Mouse (Mus musculus) forelimb bud, embryonic 11.5 days (tissue): ENCODE measurements around the gene C1galt1.
A peak's percentile ranks its signal among the peaks of the same experiment; 100 is the strongest.

ENCODE experiments used
- DNase-seq: peaks from one replicate; pipeline ENCODE4 v3.0.0-alpha.2; 2012; ENCODE audit warnings: low read depth, low spot score

Gene C1galt1

DNA sequence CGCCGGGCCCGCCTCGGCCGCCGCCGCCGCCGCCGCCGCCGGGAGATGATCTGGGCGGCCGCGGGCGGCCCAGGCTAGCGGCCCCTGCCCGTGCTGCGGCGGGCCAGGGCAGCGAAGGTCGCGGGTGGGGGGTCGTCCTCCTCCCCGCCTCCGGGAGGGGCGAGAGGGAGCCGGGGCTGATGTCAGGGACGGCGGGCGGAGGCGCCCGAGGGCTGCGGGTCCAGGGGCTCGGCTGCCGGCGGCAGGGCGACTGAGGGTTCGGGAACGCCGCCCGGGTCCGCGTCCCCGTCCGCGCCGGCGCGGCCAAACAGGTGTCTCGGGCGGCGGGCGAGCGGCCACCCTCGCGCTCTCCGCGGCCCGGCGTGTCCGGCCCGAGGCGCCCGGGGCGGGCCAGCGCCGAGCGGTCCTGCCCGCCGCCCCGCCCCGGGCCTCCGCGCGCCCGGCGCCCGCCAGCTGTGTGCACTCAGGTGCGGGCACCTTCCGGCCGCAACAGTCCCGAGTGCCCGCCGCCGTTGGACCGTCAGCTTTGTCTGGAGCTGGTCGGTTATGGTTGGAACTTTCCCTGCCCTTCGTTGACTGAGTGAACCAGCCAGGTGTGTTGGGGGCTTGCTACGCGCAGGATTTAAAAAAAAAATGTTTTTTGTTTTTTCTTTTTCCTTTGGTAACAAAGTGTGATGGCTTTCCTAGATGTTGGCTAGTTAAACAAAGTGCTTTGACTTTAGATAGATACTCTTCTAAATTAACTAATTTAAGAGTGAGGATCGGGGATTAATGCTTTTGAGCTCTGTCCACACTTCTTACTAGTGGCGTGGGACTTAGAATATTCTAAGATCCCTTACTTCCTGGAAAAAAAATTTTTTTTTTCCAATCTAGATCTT is at the start of gene C1galt1:
Gene C1galt1, plus strand, starts transcription at position 41 of the 878 bp plus-strand sequence.
- DNase-seq, result no peak

DNA sequence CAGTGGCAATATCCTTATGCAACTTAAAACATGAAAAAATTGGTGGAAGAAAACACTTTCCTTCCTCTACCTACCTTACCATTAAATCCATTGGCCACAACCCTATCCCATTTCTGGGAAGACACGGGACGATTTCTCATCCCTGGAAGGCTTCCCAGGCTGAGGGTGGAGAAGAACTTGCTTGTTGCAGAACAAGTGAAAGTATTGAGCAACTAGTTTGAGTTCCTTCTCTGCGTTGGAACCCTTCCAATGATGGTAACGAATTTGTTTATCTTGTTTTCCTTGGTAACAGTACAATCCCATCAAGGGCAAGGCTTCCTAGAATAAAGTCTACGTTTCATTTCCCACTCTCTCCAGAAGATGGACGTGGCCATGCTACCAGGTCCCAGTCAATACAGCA is 44.7 kb upstream of the C1galt1 start:
- no peak for DNase-seq

DNA sequence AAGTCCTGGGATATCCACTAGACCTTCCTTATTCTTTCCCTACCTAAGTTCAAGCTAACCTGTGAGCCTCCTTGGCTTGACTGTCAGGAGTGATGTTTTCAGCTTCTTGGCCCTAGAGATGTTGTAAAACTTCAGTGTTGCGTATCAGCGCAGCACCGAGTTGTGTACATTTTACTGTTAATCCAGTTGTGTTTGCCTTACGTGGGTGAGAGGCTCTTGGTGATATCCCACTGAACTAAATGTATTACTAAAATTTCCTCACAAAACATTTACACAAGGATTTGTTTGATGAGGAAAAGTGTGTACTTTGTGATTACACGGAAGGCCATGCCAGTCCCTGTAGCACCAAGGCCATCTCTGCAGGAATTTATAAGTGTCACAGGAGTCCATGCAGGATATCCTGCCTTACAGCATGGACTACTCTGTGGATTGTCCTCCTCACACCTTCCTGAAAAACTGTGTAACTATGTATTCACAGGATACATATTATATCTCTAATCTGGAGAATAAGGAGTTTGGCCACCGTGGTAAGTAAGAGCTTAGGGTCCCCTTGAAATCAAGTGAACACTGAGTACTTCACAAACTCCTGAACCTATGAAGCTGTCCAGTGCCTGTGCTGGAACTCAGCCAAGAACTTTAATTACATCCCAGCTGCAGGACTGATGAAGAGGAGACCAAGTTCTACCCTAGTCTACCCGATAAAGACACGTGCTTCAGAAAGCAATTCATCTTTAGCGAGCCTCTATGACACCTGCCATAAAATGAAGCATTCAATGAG is 40.7 kb upstream of the C1galt1 start:
- DNase-seq, result no peak

DNA sequence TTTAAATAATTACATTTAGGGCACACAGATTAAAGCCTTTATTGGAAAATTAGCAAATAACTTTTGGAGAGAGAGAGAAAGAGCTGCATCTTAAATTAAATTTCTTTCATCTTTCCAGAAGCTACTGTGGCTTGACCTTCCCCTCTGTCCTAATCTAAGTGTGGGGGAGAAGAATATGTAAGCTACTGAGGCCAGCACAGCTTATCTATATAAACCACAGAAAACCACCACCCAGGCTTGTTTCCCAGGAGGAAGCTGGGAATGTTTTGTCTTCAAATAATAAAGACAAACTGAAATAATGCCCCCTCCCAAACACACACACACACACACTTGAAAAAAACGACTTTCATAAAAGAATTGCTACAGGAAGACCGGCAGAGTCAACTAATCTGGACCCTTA is 30.5 kb upstream of the C1galt1 start:
- DNase-seq, result no peak

DNA sequence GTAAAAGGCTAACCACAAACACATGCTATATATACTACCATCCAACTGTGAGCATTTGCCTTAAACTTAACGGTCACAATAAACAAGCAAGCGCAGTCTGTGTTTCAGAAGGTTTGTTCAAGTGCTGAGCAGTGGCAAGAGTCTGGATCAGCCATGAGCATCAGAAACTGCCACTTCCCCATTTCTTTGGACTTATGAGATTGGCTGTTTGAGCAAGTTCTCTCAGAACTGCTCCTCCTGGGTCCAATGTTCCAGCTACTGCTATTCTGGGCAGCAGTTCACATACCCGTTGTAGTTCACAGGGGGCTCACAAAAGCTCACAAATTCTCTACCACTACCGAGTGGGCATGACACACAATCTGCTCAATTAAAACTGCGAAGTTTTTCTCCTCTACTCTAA is 28.4 kb upstream of the C1galt1 start:
- DNase-seq, result no peak

DNA sequence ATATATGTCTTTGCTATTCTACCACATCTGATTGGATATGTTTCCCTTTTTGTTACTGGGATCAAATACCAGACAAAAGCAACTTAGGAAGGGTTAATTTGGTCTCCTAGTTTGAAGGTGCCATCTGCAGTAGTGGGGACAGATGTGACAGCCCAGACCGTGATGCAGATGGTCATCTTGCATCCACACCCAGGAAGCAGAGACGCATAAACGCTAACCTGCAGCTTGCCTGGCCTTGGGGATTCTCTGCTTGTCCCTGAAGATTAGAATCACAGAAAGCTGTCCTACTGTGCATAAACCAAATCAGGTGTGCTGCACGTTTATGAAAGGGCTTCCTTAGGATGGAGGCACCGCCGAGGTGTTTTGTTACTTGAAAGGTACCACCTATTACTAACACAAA is 22.0 kb upstream of the C1galt1 start:
- no peak for DNase-seq

DNA sequence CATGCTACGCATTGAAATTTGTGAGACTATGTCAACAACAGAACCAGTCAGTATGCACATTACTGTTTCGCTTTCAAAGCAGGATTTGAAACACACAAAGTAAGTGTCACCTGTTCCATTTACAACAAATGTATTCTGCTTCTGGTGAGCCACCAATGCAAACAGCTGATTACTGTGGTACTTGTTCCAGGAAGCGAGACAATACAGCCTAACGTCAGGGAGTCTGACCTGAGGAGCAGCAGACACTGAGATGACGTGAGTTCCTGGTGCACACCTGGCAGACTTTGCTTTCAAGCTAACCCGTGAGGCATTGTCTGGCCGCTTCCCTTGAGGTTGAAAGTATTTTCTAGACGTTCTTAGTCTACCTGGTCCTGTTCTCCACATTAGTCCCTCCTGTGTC is 13.8 kb upstream of the C1galt1 start:
- no peak for DNase-seq

DNA sequence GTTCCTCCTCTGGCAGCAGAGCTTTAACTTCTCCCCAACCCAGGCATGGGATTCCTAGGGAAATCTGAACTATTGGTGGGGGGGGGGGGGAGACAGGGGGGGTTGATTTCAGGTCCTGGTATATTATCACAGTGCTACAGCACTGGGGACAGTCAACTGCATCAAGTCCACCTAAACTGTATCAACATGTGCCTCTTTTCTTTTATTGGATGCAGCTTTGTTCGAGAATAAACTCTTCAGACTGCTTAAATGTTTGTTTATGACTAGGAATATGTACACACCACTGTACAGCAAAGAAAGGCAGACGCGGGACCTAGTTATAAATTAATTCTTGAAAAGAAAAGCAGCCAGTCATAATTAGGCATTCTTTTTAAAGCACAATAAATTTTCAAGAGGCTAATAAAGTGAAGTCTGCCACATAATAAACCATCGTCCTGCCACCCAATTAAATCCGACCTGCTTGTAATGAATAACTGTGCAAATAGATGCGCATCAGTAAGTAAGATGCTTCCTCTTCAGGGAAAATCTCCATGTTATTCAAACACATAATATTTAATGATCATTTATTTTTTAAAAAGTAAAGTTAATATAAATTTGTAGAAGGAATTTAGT is 12.0 kb upstream of the C1galt1 start:
- DNase-seq, result peak; percentile 82

DNA sequence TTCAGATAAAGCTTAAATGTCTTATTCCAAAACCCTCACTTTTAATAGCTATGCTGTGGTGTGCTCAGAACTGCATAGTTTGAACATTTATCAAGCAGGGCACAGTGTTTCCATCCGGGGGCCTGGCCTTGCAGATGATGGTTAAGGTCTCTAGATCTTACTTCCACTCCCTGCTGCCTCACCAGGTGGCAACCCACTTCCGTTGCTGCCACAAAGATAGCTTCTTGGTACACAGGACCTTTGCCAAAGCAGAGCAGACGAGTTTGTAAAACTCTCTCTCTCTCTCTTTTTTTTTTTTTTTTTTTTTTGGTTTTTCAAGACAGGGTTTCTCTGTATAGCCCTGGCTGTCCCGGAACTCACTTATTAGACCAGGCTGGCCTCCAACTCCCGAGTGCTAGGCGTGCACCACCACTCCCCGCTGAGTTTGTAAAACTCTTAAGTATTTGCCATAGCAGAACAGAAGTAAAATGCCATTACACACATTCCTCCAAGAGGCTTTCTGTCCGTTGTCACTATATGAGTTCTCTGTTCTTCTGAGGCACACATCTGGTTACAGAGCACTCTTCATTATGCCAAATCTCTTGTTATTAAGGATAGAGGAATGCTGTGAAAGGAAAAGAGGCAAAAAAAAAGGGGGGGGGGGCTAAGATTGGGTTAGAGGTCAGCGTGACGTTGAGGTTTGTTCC is 773 bp upstream of the C1galt1 start:
- DNase-seq, result no peak

DNA sequence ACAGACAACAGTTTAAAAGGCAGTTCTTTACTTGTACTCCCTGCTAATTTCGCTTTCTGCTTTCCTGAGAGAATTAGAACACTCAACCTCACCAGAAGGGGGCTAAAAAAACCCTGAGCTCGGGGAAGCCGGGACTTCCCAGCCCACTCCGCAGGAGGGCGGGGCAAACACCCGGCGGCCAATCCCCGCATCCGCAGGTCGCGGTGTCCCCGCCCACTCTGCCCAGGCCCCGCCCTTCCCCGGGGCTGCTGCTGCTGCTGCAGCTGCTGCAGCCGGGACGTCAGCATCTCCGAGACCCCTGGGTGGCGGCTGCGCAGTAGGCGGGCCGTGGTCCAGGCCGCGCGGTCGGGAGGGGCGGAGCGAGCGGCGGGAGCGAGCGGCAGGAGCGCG is 235 bp upstream of the C1galt1 start:
- DNase-seq, result peak; percentile 96

DNA sequence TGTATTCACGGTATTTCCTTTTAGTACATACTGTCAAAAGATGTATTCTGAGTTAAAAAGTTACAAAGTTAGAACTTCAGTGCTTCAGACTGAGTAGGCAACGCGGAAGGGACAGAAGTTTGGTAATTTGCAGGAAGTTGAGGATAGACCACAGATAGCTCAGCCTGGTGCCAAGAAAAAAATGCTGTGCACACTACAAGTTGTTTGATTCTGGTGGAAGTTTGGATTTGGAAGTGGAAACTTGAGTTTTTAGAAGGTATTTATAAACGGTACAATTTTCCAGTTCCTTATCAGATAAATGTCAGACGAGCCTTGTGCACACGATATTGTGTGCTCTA is 1.0 kb downstream of the C1galt1 start:
- DNase-seq, result no peak

DNA sequence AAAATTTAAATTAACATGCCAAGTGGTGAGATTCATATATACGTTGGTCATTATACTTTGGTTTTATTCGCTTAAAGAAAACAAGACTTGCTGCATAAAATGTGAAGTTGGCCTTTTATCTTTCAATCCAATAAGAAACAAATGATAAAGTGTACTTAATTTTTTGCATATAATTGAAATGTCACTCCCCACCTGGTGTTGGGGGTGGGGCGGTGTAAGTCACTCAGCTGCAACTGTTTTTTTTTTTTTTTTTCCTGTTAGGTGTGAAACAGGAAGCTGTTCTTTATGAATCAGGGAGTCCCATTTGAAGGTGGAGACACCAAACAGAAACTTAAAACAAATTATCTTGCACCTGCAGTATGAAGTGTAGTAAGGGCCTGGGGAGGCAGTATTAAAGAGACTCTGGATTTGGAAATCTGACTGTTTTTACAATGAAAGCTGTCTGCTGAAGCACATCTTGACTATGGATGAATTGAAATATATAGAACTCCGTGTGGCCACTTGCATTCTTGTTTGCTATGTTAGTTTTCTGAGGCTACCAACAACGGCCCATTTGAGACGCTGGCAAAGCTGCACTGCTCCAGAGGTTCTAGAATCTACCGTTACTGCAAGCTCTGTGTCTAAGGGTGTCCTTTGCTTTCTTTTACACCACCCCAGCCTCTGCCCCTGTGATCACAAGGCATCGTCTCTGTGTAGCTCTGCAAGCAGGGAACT is 2.2 kb downstream of the C1galt1 start:
- DNase-seq, result no peak

DNA sequence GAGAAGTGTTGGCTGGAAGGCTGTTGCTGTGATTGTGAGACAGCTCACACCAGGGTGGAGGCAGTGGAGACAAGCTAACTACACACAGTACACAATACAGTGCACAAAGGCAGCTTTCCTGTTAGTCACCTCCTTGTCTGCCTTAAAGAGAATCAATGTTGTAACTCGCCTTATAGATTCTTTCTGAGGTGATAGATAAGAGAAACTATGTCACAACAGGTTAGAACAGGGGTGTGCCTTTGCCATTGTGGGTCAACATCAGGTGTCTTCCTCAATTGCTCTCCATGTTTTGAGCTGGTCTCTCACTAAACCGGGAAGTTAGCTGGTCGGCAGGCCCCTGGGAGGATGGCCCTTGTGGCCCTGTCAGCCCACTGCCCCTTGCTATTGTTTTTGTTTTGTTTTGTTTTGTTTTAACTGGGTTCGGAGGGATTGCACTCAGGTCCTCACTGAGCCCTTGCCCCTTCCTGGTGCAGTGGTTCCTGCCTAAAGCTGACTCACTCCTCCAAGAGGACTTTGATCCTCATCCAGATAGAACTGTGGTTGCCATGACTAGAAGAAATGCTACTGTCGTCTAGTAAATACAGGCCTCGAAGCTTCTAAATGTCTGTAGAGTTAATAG is 3.4 kb downstream of the C1galt1 start:
- DNase-seq, result no peak

DNA sequence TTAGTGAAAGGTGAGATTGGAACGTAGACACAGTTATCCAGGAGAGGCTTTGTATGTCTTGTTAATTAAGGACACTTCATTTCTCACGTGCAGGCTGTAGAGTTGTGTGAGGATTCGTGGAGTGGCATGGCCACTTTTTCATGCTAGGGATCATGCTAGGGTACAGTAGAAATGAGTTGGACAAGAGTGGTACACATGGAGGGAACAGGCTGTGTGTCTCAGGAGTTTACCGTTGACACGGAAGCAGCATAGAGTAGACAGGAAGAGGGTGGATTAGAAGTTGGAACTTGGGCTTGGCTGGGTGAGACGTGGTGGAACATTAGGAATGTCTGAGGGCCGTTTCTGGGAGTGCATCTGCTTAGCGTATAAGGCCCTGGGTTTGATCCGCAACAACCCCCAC is 4.1 kb downstream of the C1galt1 start:
- DNase-seq, result no peak

DNA sequence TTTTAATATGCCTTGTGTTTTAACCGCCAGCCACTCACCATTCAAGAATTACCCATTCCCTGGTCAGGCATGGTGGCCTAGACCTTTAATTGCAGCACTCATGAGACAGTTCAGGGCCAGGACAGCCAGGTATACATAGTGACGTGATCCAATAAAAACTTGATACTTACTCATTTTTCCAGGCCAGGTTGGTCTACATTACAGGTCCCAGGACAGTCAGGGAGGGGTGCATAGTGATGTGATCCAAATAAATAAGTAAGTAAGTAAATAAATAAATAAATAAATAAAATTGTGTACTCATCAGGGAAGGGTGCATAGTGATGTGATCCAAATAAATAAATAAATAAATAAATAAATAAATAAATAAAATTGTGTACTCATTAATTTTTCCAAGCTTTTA is 6.4 kb downstream of the C1galt1 start:
- DNase-seq, result no peak

DNA sequence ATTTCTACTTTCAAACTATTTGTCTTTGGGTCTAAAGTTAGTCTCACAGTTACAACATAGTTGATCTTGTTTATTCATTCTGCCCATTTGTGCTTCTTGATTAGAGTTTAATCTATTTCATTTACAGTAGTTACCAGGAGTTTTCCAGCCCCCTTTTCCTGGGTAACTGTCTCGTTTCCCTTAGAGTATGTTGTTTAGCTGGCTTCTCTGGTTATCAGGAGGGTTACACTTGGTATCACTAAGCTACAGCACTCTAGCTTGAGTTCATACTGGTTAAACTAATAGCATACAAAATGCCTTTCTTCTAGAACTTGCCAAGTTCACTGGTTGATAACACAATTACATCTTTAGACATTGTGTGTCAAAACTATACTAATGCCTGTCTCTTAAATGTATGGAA is 8.3 kb downstream of the C1galt1 start:
- DNase-seq, result no peak

DNA sequence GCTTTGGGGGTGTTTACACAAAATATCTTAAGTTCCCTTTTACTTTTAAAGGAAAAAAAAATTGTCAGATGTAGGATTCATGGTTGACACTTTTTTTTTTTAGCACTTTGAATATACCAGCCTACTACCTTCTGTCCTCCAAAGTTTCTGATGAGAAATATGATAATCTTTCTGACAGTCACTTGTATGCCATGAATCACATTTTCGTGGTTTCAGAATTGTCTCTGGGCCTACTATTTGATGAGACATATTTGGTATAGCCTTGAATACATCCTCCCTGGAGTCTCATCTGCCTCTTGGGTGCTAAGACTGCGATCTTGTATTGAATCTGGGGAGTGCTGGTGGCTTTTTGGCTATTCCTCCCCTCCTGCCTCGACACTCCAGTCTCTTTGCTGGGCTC is 8.8 kb downstream of the C1galt1 start:
- no peak for DNase-seq

DNA sequence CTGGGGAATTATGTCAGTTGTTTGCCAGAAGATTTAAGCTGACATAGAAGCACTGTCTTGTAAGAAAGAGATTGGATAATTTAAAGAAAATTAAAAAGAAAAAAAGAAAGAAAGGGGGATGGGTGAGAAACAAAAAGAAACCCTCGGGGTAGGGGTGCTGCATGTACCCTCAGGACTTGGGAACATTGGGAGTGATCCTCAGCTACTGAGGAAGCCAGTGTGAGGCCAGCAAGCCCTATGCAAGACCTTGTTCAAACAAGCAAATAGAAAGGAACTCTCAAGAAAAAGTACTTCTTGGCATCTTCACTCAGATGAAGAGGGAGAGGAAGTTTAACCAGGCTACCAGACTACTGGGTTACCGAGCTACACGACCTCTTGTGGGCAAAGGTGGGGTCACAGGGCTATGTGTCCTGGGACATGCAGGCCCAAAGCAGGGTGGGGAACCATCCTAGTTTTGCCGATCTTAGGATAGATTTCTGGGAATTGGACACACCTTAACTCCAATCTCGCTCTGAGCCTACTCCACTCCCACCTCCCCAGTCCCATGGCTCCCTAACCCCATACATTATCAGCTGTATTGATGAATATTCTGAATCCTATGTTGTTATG is 12.1 kb downstream of the C1galt1 start:
- no peak for DNase-seq

DNA sequence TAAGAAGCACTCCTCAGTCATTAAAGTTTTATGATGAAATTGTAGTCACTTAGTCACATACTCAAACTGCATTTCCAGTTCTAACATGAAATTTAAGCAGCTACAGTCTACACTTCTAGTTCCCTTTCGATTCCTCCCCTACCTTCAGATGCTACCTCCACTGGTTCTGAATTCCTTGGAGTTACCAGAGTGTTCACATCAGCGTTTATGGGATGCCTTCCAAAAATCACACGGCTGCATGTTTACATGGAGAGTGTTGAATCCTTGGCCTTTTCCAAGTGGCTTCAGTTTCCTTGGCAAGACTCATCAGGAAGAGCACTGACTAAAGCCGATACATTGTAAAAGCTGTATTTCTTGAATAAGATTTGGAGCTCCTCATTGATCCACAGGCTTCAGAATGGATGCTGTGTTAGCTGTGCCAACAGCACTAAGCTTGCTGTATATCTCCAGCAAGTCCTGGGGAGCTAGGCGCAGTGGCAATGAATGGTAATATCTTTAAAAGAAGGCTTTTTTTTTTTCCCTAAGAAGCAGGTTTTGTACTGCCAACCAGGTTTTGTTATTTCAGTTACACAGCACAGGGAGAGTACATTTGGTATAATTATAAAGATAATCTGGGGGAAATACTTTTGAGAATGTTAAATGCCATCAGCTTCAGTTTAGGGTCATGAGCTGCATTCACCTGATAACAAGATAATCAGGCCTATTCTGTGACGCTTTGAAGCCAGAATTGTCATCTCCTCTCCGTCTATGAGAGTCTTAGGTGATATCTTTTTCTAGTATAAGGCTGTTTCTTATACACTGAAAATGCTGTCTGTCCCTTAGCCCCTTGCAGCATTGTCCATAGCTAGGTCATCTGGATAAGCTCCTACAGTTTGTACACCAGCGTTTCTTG is 13.0 kb downstream of the C1galt1 start:
- no peak for DNase-seq

DNA sequence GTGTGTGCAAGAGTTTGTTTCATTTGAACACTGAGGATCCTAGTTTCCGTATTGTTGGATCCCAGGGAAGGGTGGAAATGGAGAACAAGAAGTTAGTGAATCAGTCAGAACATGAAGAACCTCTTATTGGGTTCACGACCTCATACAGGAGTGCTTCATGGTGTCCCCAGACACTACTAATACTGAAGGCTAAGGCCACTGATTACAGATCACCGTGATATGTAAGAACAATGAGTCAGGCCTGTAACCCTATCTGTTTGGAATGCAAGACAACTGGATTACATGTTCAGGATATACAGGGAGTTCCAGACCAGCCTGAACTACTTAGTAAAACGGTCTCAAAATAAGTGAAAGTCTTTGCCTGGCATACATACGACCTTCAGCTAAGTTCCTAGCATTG is 13.9 kb downstream of the C1galt1 start:
- no peak for DNase-seq
